Mouse (Mus musculus): ENCODE results near the gene Rxra. TPM values are rescaled to one million over a fixed set of nuclear protein-coding genes. Genes with fewer than 3 reads are reported as not detected.

Gene Rxra
- total and polyA plus RNA-seq, 3 experiments: 2.1 to 5.5 (median 2.4) TPM

- no peaks in the 10 kb centered on the region for H3K79me2 ChIP-seq (replicated peaks; ENCODE audit: control insufficient read depth, extremely low read depth, insufficient read depth, poor library complexity, severe bottlenecking)
- no peak for DNase-seq (ENCODE audit: extremely low read depth)
- dilution Hi-C loops (cut with MboI; ENCODE audit: extremely low pct_ligation_motif_present, extremely low pct_unique_long_range_greater_than_20kb, low sequenced_read_pairs): no loop called here
- no peaks in the 10 kb centered on the region for H3K36me3 ChIP-seq (replicated peaks in 1 of 2; ENCODE audit: control insufficient read depth in 1 of 2, insufficient read depth in 1 of 2, low read length in 1 of 2)
- H3K4me3 ChIP-seq (replicated peaks in 1 of 3; ENCODE audit: low read depth in 2 of 3, low read length in 2 of 3, poor library complexity in 1 of 3): no peak overlapping the region
- in situ Hi-C loops (cut with MboI; ENCODE audit: low pct_ligation_motif_present, low pct_unique_long_range_greater_than_20kb, low sequenced_read_pairs): no loop called here
- no peaks in the 10 kb centered on the region for H3K4me1 ChIP-seq (ENCODE audit: control insufficient read depth in 1 of 2, insufficient read depth in 2 of 2)
- no peak overlapping the region for H3K4me2 ChIP-seq (ENCODE audit: insufficient read depth, low read depth, poor library complexity, severe bottlenecking)
- peaks cover 87% of the 10 kb centered on the region for H3K27me3 ChIP-seq (replicated peaks)
- H3K9me3 ChIP-seq (replicated peaks; ENCODE audit: low read length): no peaks in the 10 kb centered on the region
- H3K9ac ChIP-seq (ENCODE audit: insufficient read depth, low read depth): no peak overlapping the region
- TF ChIP-seq JUN (IDR thresholded peaks at IDR 0.05; ENCODE audit: insufficient read depth, low read depth, low read length): no peak
- no peak for TF ChIP-seq NELFE (IDR thresholded peaks at IDR 0.05; ENCODE audit: low read depth, low read length)
- no peak for TF ChIP-seq JUND (conservative IDR thresholded peaks at IDR 0.05; ENCODE audit: low read depth, low read length)
- no peak for TF ChIP-seq GABPA (IDR thresholded peaks at IDR 0.05; ENCODE audit: insufficient replicate concordance, low read depth, low read length)
- no peak for TF ChIP-seq MYC (IDR thresholded peaks at IDR 0.05; ENCODE audit: low read depth, low read length)
- no peak for TF ChIP-seq RCOR1 (conservative IDR thresholded peaks at IDR 0.05; ENCODE audit: low read depth, low read length)
- TF ChIP-seq PAX5 (IDR thresholded peaks at IDR 0.05; ENCODE audit: low read length): no peak
- TF ChIP-seq POLR2AphosphoS2 (IDR thresholded peaks at IDR 0.05; ENCODE audit: low read depth, low read length): no peak
- no peak for TF ChIP-seq MAZ (IDR thresholded peaks at IDR 0.05; ENCODE audit: low read depth, low read length)
- no peak for TF ChIP-seq SMC3 (IDR thresholded peaks at IDR 0.05; ENCODE audit: low read depth, low read length)
- TF ChIP-seq ZNF384 (IDR thresholded peaks at IDR 0.05; ENCODE audit: low read depth, low read length): no peak
- TF ChIP-seq POLR2A (IDR thresholded peaks at IDR 0.05; ENCODE audit: low read depth, low read length): no peak
- no peak for TF ChIP-seq E2F4 (IDR thresholded peaks at IDR 0.05; ENCODE audit: insufficient replicate concordance, low read depth, low read length)
- no peak for TF ChIP-seq UBTF (IDR thresholded peaks at IDR 0.05; ENCODE audit: low read depth, low read length)
- no peak for TF ChIP-seq TBP (conservative IDR thresholded peaks at IDR 0.05; ENCODE audit: low read depth, low read length)
- TF ChIP-seq ZC3H11A (IDR thresholded peaks at IDR 0.05; ENCODE audit: low read depth, low read length): no peak
- TF ChIP-seq USF2 (conservative IDR thresholded peaks at IDR 0.05; ENCODE audit: low read depth, low read length): no peak
- H3K27ac ChIP-seq (ENCODE audit: insufficient read depth, low read depth): no peak overlapping the region
Measured at GRCm38 (mm10) chr2:27634018-27634417, 42.2 kb upstream of the Rxra start.

- DNase-seq (ENCODE audit: extremely low read depth): no peak
- Histone ChIP-seq H3K27ac (ENCODE audit: insufficient read depth, low read depth) (no peak overlapping the region), H3K36me3 (replicated peaks in 1 of 2; ENCODE audit: control insufficient read depth in 1 of 2, insufficient read depth in 1 of 2, low read length in 1 of 2) (no peaks in the 10 kb centered on the region), H3K9ac (ENCODE audit: insufficient read depth, low read depth) (no peak overlapping the region), H3K79me2 (replicated peaks; ENCODE audit: control insufficient read depth, extremely low read depth, insufficient read depth, poor library complexity, severe bottlenecking) (no peaks in the 10 kb centered on the region), H3K4me3 (replicated peaks in 1 of 3; ENCODE audit: low read depth in 2 of 3, low read length in 2 of 3, poor library complexity in 1 of 3) (no peak overlapping the region), H3K4me1 (ENCODE audit: control insufficient read depth in 1 of 2, insufficient read depth in 2 of 2) (no peaks in the 10 kb centered on the region), H3K27me3 (replicated peaks) (peaks cover 87% of the 10 kb centered on the region), H3K4me2 (ENCODE audit: insufficient read depth, low read depth, poor library complexity, severe bottlenecking) (no peak overlapping the region), H3K9me3 (replicated peaks; ENCODE audit: low read length) (no peaks in the 10 kb centered on the region)
- no peak for TF ChIP-seq ZNF384 (IDR thresholded peaks at IDR 0.05; ENCODE audit: low read depth, low read length)
- no peak for TF ChIP-seq GABPA (IDR thresholded peaks at IDR 0.05; ENCODE audit: insufficient replicate concordance, low read depth, low read length)
- no peak for TF ChIP-seq MAX (IDR thresholded peaks at IDR 0.05; ENCODE audit: low read length)
- no peak for TF ChIP-seq KAT2A (IDR thresholded peaks at IDR 0.05; ENCODE audit: insufficient replicate concordance, low read length)
- TF ChIP-seq CHD2 (IDR thresholded peaks at IDR 0.05; ENCODE audit: low read length): no peak
- no peak for TF ChIP-seq JUND (conservative IDR thresholded peaks at IDR 0.05; ENCODE audit: low read depth, low read length)
- TF ChIP-seq SIN3A (IDR thresholded peaks at IDR 0.05; ENCODE audit: low read length): no peak
- TF ChIP-seq TCF12 (IDR thresholded peaks at IDR 0.05; ENCODE audit: low read depth, low read length): no peak
- no peak for TF ChIP-seq MAFK (IDR thresholded peaks at IDR 0.05; ENCODE audit: insufficient replicate concordance, low read length)
- no peak for TF ChIP-seq RAD21 (IDR thresholded peaks at IDR 0.05; ENCODE audit: low read depth, low read length)
- no peak for TF ChIP-seq USF2 (conservative IDR thresholded peaks at IDR 0.05; ENCODE audit: low read depth, low read length)
- TF ChIP-seq POLR2A (IDR thresholded peaks at IDR 0.05; ENCODE audit: low read depth, low read length): no peak
- TF ChIP-seq NRF1 (IDR thresholded peaks at IDR 0.05; ENCODE audit: low read depth, low read length): no peak
- no peak for TF ChIP-seq EP300 (IDR thresholded peaks at IDR 0.05; ENCODE audit: low read length)
- no peak for TF ChIP-seq SMC3 (IDR thresholded peaks at IDR 0.05; ENCODE audit: low read depth, low read length)
- no peak for TF ChIP-seq CTCF (conservative IDR thresholded peaks at IDR 0.05 in 1 of 2, IDR thresholded peaks at IDR 0.05 in 1 of 2; ENCODE audit: low read depth in 2 of 2, low read length in 2 of 2)
- no peak for TF ChIP-seq USF1 (IDR thresholded peaks at IDR 0.05; ENCODE audit: low read depth, low read length)
- dilution Hi-C loops (cut with MboI; ENCODE audit: extremely low pct_ligation_motif_present, extremely low pct_unique_long_range_greater_than_20kb, low sequenced_read_pairs): no loop called here
- in situ Hi-C loops (cut with MboI; ENCODE audit: low pct_ligation_motif_present, low pct_unique_long_range_greater_than_20kb, low sequenced_read_pairs): no loop called here
Measured at GRCm38 (mm10) chr2:27635147-27635738, 41.0 kb upstream of the Rxra start.

Measured in CH12.LX (cell line).